Mouse (Mus musculus): Measurements from ENCODE around the gene Med11. TPM values are rescaled to one million over a fixed set of nuclear protein-coding genes. Genes with fewer than 3 reads are reported as not detected.
"Not testable (repeated sequence)": the region's sequence is repeated elsewhere in the genome, so short reads cannot be mapped to it uniquely, and the experiment has no call there.

Gene Med11
- 39.8 and 43.7 TPM in 2 replicates for polyA plus RNA-seq (2015; fragmentation: Nextera tagmentation; extraction: Ambion mirVana)

GRCm38 (mm10) chr11:70451797-70452498 lies at the start of gene Med11:
Gene Med11, plus strand, starts transcription at chr11:70451919.
- peak within 1 kb of the TSS; percentile 99 for H3K27ac ChIP-seq (ENCODE audit: low read length)
- peaks cover 8% of the 10 kb centered on the region for H3K4me1 ChIP-seq (replicated peaks; ENCODE audit: control insufficient read depth, insufficient read depth, low read length)
- peak within 1 kb of the TSS; percentile 83 for H3K4me2 ChIP-seq (ENCODE audit: low read depth, low read length)
- under 1% methylated on average over 45 of the region's 46 CpGs for WGBS
- peak; percentile 99 for ATAC-seq (ENCODE audit: low read depth)
- H3K9ac ChIP-seq (ENCODE audit: low read length): peak within 1 kb of the TSS; percentile 91
- no peaks in the 10 kb centered on the region for H3K9me3 ChIP-seq (ENCODE audit: control insufficient read depth, low read length)
- no peaks in the 10 kb centered on the region for H3K36me3 ChIP-seq (ENCODE audit: control insufficient read depth, insufficient read depth, low read length)
- no peaks in the 10 kb centered on the region for H3K27me3 ChIP-seq (ENCODE audit: control insufficient read depth, insufficient read depth, low read depth, low read length)
- H3K4me3 ChIP-seq (ENCODE audit: low read length): peak within 1 kb of the TSS; percentile 78

- Histone ChIP-seq H3K36me3 (ENCODE audit: control insufficient read depth, insufficient read depth, low read length) (peaks cover 24% of the 10 kb centered on the region), H3K4me1 (replicated peaks; ENCODE audit: control insufficient read depth, insufficient read depth, low read length) (peaks cover 20% of the 10 kb centered on the region), H3K9ac (ENCODE audit: low read length) (no peak overlapping the region), H3K4me2 (ENCODE audit: low read depth, low read length) (peak overlapping the region; percentile 36), H3K27me3 (ENCODE audit: control insufficient read depth, insufficient read depth, low read depth, low read length) (no peaks in the 10 kb centered on the region), H3K27ac (ENCODE audit: low read length) (peak overlapping the region; percentile 64), H3K4me3 (ENCODE audit: low read length) (peak overlapping the region; percentile 17), H3K9me3 (ENCODE audit: control insufficient read depth, low read length) (no peaks in the 10 kb centered on the region)
- ATAC-seq (ENCODE audit: low read depth): peak; percentile 94
- 48% methylated on average over 2 of the region's 2 CpGs for WGBS
Observed at GRCm38 (mm10) chr11:70403598-70403997, 48.1 kb upstream of the Med11 start.

GRCm38 (mm10) chr11:70409594-70410296 lies 42.0 kb upstream of the Med11 start, which contains the start of gene Pelp1:
Gene Pelp1, minus strand, starts transcription at chr11:70410031.
- peak within 1 kb of the TSS; percentile 99 for H3K9ac ChIP-seq (ENCODE audit: low read length)
- peak within 1 kb of the TSS; percentile 77 for H3K4me2 ChIP-seq (ENCODE audit: low read depth, low read length)
- no peaks in the 10 kb centered on the region for H3K9me3 ChIP-seq (ENCODE audit: control insufficient read depth, low read length)
- peak; percentile 99 for ATAC-seq (ENCODE audit: low read depth)
- 0 out of 2 replicates have a peak, but pooled peaks cover 3% of the 10 kb centered on the region for H3K36me3 ChIP-seq (ENCODE audit: control insufficient read depth, insufficient read depth, low read length)
- under 1% methylated on average over 59 of the region's 59 CpGs for WGBS
- H3K4me1 ChIP-seq (replicated peaks; ENCODE audit: control insufficient read depth, insufficient read depth, low read length): peaks cover 17% of the 10 kb centered on the region
- H3K27me3 ChIP-seq (ENCODE audit: control insufficient read depth, insufficient read depth, low read depth, low read length): no peaks in the 10 kb centered on the region
- peak within 1 kb of the TSS; percentile 82 for H3K27ac ChIP-seq (ENCODE audit: low read length)
- H3K4me3 ChIP-seq (ENCODE audit: low read length): peak within 1 kb of the TSS; percentile 95

GRCm38 (mm10) chr11:70410297-70410643 lies 41.4 kb upstream of the Med11 start:
- WGBS: 58% methylated on average over 6 of the region's 6 CpGs

GRCm38 (mm10) chr11:70412591-70412990 lies 39.1 kb upstream of the Med11 start:
- Histone ChIP-seq H3K4me2 (ENCODE audit: low read depth, low read length) (no peak overlapping the region), H3K27ac (ENCODE audit: low read length) (no peak overlapping the region), H3K4me3 (ENCODE audit: low read length) (no peak overlapping the region), H3K9me3 (ENCODE audit: control insufficient read depth, low read length) (no peaks in the 10 kb centered on the region), H3K27me3 (ENCODE audit: control insufficient read depth, insufficient read depth, low read depth, low read length) (no peaks in the 10 kb centered on the region), H3K9ac (ENCODE audit: low read length) (no peak overlapping the region), H3K36me3 (ENCODE audit: control insufficient read depth, insufficient read depth, low read length) (no peaks in the 10 kb centered on the region), H3K4me1 (replicated peaks; ENCODE audit: control insufficient read depth, insufficient read depth, low read length) (peaks cover 17% of the 10 kb centered on the region)
- 69% methylated on average over 5 of the region's 5 CpGs for WGBS
- ATAC-seq (ENCODE audit: low read depth): no peak

More at GRCm38 (mm10) chr11:70410297-70410643, 41.4 kb upstream of the Med11 start:
- Histone ChIP-seq H3K9me3 (ENCODE audit: control insufficient read depth, low read length) (no peaks in the 10 kb centered on the region), H3K9ac (ENCODE audit: low read length) (peak overlapping the region; percentile 99), H3K36me3 (ENCODE audit: control insufficient read depth, insufficient read depth, low read length) (0 out of 2 replicates have a peak, but pooled peaks cover 3% of the 10 kb centered on the region), H3K27ac (ENCODE audit: low read length) (peak overlapping the region; percentile 82), H3K4me2 (ENCODE audit: low read depth, low read length) (peak overlapping the region; percentile 77), H3K27me3 (ENCODE audit: control insufficient read depth, insufficient read depth, low read depth, low read length) (no peaks in the 10 kb centered on the region), H3K4me1 (replicated peaks; ENCODE audit: control insufficient read depth, insufficient read depth, low read length) (peaks cover 17% of the 10 kb centered on the region), H3K4me3 (ENCODE audit: low read length) (peak overlapping the region; percentile 95)
- ATAC-seq (ENCODE audit: low read depth): 0 out of 2 replicates have a peak, but pooled peaks have one; percentile 8

- Histone ChIP-seq H3K9ac (ENCODE audit: low read length) (no peak overlapping the region), H3K4me2 (ENCODE audit: low read depth, low read length) (no peak overlapping the region), H3K27ac (ENCODE audit: low read length) (no peak overlapping the region), H3K9me3 (ENCODE audit: control insufficient read depth, low read length) (no peaks in the 10 kb centered on the region), H3K4me3 (ENCODE audit: low read length) (no peak overlapping the region), H3K4me1 (replicated peaks; ENCODE audit: control insufficient read depth, insufficient read depth, low read length) (peaks cover 5% of the 10 kb centered on the region; the same call in 1 of the 2 replicates), H3K27me3 (ENCODE audit: control insufficient read depth, insufficient read depth, low read depth, low read length) (no peaks in the 10 kb centered on the region), H3K36me3 (ENCODE audit: control insufficient read depth, insufficient read depth, low read length) (no peaks in the 10 kb centered on the region)
- ATAC-seq (ENCODE audit: low read depth): no peak
- 0% methylated on average over 3 of the region's 3 CpGs for WGBS
Observed at GRCm38 (mm10) chr11:70413961-70414360, 37.8 kb upstream of the Med11 start.

GRCm38 (mm10) chr11:70418199-70418598 lies 33.5 kb upstream of the Med11 start:
- 56% methylated on average over 4 of the region's 4 CpGs for WGBS
- Histone ChIP-seq H3K27ac (ENCODE audit: low read length) (no peak overlapping the region), H3K4me2 (ENCODE audit: low read depth, low read length) (no peak overlapping the region), H3K9ac (ENCODE audit: low read length) (no peak overlapping the region), H3K9me3 (ENCODE audit: control insufficient read depth, low read length) (no peaks in the 10 kb centered on the region), H3K4me3 (ENCODE audit: low read length) (no peak overlapping the region), H3K27me3 (ENCODE audit: control insufficient read depth, insufficient read depth, low read depth, low read length) (no peaks in the 10 kb centered on the region), H3K36me3 (ENCODE audit: control insufficient read depth, insufficient read depth, low read length) (no peaks in the 10 kb centered on the region), H3K4me1 (replicated peaks; ENCODE audit: control insufficient read depth, insufficient read depth, low read length) (no peaks in the 10 kb centered on the region)
- no peak for ATAC-seq (ENCODE audit: low read depth)

GRCm38 (mm10) chr11:70419486-70419885 lies 32.2 kb upstream of the Med11 start:
- H3K9me3 ChIP-seq (ENCODE audit: control insufficient read depth, low read length): no peaks in the 10 kb centered on the region
- no peak for ATAC-seq (ENCODE audit: low read depth)
- H3K4me3 ChIP-seq (ENCODE audit: low read length): no peak overlapping the region
- no peak overlapping the region for H3K27ac ChIP-seq (ENCODE audit: low read length)
- H3K9ac ChIP-seq (ENCODE audit: low read length): no peak overlapping the region
- no peaks in the 10 kb centered on the region for H3K4me1 ChIP-seq (replicated peaks; ENCODE audit: control insufficient read depth, insufficient read depth, low read length)
- H3K36me3 ChIP-seq (ENCODE audit: control insufficient read depth, insufficient read depth, low read length): no peaks in the 10 kb centered on the region
- no peak overlapping the region for H3K4me2 ChIP-seq (ENCODE audit: low read depth, low read length)
- WGBS: 21% methylated on average over 5 of the region's 5 CpGs
- H3K27me3 ChIP-seq (ENCODE audit: control insufficient read depth, insufficient read depth, low read depth, low read length): no peaks in the 10 kb centered on the region

GRCm38 (mm10) chr11:70426598-70426997 lies 25.1 kb upstream of the Med11 start:
- not testable (repeated sequence) for H3K36me3 ChIP-seq (ENCODE audit: control insufficient read depth, insufficient read depth, low read length); H3K27ac ChIP-seq (ENCODE audit: low read length); H3K27me3 ChIP-seq (ENCODE audit: control insufficient read depth, insufficient read depth, low read depth, low read length); H3K9ac ChIP-seq (ENCODE audit: low read length); H3K4me1 ChIP-seq (replicated peaks; ENCODE audit: control insufficient read depth, insufficient read depth, low read length); H3K4me2 ChIP-seq (ENCODE audit: low read depth, low read length); H3K4me3 ChIP-seq (ENCODE audit: low read length); H3K9me3 ChIP-seq (ENCODE audit: control insufficient read depth, low read length); ATAC-seq (ENCODE audit: low read depth)
- WGBS: 71% methylated on average over 6 of the region's 6 CpGs
